Mouse (Mus musculus): ENCODE measurements around the gene AC161166.1. TPM values are rescaled to one million over a fixed set of nuclear protein-coding genes. Genes with fewer than 3 reads are reported as not detected.

The AC161166.1 gene
- polyA plus RNA-seq, 1 experiment from 2014 or later = not detected

- Histone ChIP-seq H3K36me3 (replicated peaks; ENCODE audit: insufficient read depth, low read length) (peaks cover 24% of the 10 kb centered on the region), H3K9me3 (ENCODE audit: low read length) (no peaks in the 10 kb centered on the region), H3K4me2 (ENCODE audit: low read depth, low read length) (no peak overlapping the region), H3K4me3 (ENCODE audit: low read depth, low read length) (no peak overlapping the region), H3K27ac (ENCODE audit: low read depth) (no peak overlapping the region), H3K27me3 (ENCODE audit: insufficient read depth, low read length) (no peaks in the 10 kb centered on the region), H3K4me1 (ENCODE audit: insufficient read depth) (peaks cover 5% of the 10 kb centered on the region; the same call in 1 of the 2 replicates), H3K9ac (replicated peaks) (no peak overlapping the region; the same call in 1 of the 2 replicates)
- WGBS (ENCODE audit: insufficient replicate concordance) = 64% methylated on average over 5 of the region's 5 CpGs
- DNase-seq (no peak), ATAC-seq (no peak)
- no peak for TF ChIP-seq CTCF (IDR thresholded peaks at IDR 0.05; ENCODE audit: low read depth)
- TF ChIP-seq EP300 (IDR thresholded peaks at IDR 0.05; ENCODE audit: low read depth) = no peak
Measured at GRCm38 (mm10) chr7:24537591-24537990, 25.3 kb upstream of the AC161166.1 start.

- Histone ChIP-seq H3K9ac (replicated peaks) (no peak overlapping the region), H3K4me1 (ENCODE audit: insufficient read depth) (peaks cover 6% of the 10 kb centered on the region; the same call in 1 of the 2 replicates), H3K36me3 (replicated peaks; ENCODE audit: insufficient read depth, low read length) (peaks cover 24% of the 10 kb centered on the region), H3K27ac (ENCODE audit: low read depth) (no peak overlapping the region), H3K4me2 (ENCODE audit: low read depth, low read length) (no peak overlapping the region), H3K4me3 (ENCODE audit: low read depth, low read length) (no peak overlapping the region), H3K27me3 (ENCODE audit: insufficient read depth, low read length) (no peaks in the 10 kb centered on the region), H3K9me3 (ENCODE audit: low read length) (no peaks in the 10 kb centered on the region)
- ATAC-seq (no peak), DNase-seq (no peak)
- WGBS (ENCODE audit: insufficient replicate concordance) = 75% methylated on average over 4 of the region's 4 CpGs
- TF ChIP-seq CTCF (IDR thresholded peaks at IDR 0.05; ENCODE audit: low read depth) (no peak), EP300 (IDR thresholded peaks at IDR 0.05; ENCODE audit: low read depth) (no peak)
Measured at GRCm38 (mm10) chr7:24537081-24537480, 24.8 kb upstream of the AC161166.1 start.

DNA sequence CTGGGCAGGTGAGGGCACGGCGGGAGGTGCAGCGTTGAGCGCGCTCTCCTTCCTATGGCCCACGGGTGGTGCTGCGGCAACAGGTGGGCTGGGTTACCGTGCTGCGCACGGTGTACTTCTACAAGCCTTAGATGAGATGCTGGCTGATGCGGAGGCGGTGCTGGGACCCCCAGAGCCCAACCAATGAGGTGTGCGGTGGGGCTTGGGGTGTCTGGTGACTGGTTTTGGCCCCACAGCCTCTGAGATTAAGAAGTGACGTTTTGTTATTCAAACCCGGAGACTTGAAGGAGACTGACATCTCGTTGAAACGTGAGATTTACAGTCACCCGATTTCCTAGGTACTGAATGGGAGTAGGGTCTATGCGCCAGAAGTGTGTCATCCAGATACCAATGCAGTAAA, 22.0 kb upstream of the AC161166.1 start:
- DNase-seq (no peak), ATAC-seq (no peak)
- TF ChIP-seq CTCF (IDR thresholded peaks at IDR 0.05; ENCODE audit: low read depth) = no peak
- no peak for TF ChIP-seq EP300 (IDR thresholded peaks at IDR 0.05; ENCODE audit: low read depth)
- no peak overlapping the region for H3K4me3 ChIP-seq (ENCODE audit: low read depth, low read length)
- H3K4me1 ChIP-seq (ENCODE audit: insufficient read depth) = peaks cover 21% of the 10 kb centered on the region
- no peaks in the 10 kb centered on the region for H3K9me3 ChIP-seq (ENCODE audit: low read length)
- no peak overlapping the region for H3K27ac ChIP-seq (ENCODE audit: low read depth)
- no peak overlapping the region for H3K9ac ChIP-seq (replicated peaks)
- H3K27me3 ChIP-seq (ENCODE audit: insufficient read depth, low read length) = no peaks in the 10 kb centered on the region
- WGBS (ENCODE audit: insufficient replicate concordance) = 83% methylated on average over 12 of the region's 19 CpGs
- H3K4me2 ChIP-seq (ENCODE audit: low read depth, low read length) = no peak overlapping the region
- peaks cover 24% of the 10 kb centered on the region for H3K36me3 ChIP-seq (replicated peaks; ENCODE audit: insufficient read depth, low read length)

- H3K9ac ChIP-seq (replicated peaks) = no peak overlapping the region
- TF ChIP-seq CTCF (IDR thresholded peaks at IDR 0.05; ENCODE audit: low read depth) = no peak
- TF ChIP-seq EP300 (IDR thresholded peaks at IDR 0.05; ENCODE audit: low read depth) = no peak
- H3K36me3 ChIP-seq (replicated peaks; ENCODE audit: insufficient read depth, low read length) = peaks cover 24% of the 10 kb centered on the region
- H3K4me2 ChIP-seq (ENCODE audit: low read depth, low read length) = no peak overlapping the region
- H3K27ac ChIP-seq (ENCODE audit: low read depth) = no peak overlapping the region
- no peak for ATAC-seq
- no peaks in the 10 kb centered on the region for H3K9me3 ChIP-seq (ENCODE audit: low read length)
- H3K4me3 ChIP-seq (ENCODE audit: low read depth, low read length) = no peak overlapping the region
- DNase-seq = no peak
- H3K27me3 ChIP-seq (ENCODE audit: insufficient read depth, low read length) = no peaks in the 10 kb centered on the region
- H3K4me1 ChIP-seq (ENCODE audit: insufficient read depth) = peaks cover 22% of the 10 kb centered on the region
- 72% methylated on average over 25 of the region's 42 CpGs for WGBS (ENCODE audit: insufficient replicate concordance)
Measured at GRCm38 (mm10) chr7:24533806-24534205, 21.6 kb upstream of the AC161166.1 start.

DNA sequence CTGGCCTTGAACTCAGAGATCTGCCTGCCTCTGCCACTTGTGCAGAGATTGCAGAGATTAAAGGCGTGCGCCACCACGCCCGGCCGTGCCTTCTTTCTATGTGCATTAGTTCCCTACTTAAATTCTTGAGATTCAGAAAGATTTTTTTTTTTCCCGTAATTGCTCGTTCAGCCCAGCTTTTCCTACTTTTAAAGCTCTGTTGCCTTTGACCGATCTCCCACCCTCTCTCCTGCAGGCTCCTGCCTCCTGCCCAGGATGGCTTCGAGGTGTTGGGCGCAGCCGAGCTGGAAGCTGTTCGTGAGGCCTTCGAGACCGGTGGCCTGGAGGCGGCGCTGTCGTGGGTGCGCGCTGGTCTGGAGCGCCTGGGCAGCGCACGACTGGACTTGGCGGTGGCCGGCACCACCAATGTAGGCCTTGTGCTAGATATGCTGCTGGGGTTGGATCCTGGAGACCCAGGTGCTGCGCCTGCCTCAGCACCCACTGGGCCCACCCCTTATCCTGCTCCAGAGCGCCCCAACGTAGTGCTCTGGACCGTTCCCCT, 20.8 kb upstream of the AC161166.1 start:
- DNase-seq (no peak), ATAC-seq (no peak)
- Histone ChIP-seq H3K4me1 (ENCODE audit: insufficient read depth) (peaks cover 17% of the 10 kb centered on the region), H3K4me2 (ENCODE audit: low read depth, low read length) (no peak overlapping the region), H3K9ac (replicated peaks) (no peak overlapping the region), H3K9me3 (ENCODE audit: low read length) (no peaks in the 10 kb centered on the region), H3K27ac (ENCODE audit: low read depth) (no peak overlapping the region), H3K36me3 (replicated peaks; ENCODE audit: insufficient read depth, low read length) (peaks cover 24% of the 10 kb centered on the region), H3K27me3 (ENCODE audit: insufficient read depth, low read length) (no peaks in the 10 kb centered on the region), H3K4me3 (ENCODE audit: low read depth, low read length) (no peak overlapping the region)
- WGBS (ENCODE audit: insufficient replicate concordance) = 88% methylated on average over 28 of the region's 28 CpGs
- no peak for TF ChIP-seq EP300 (IDR thresholded peaks at IDR 0.05; ENCODE audit: low read depth)
- no peak for TF ChIP-seq CTCF (IDR thresholded peaks at IDR 0.05; ENCODE audit: low read depth)

DNA sequence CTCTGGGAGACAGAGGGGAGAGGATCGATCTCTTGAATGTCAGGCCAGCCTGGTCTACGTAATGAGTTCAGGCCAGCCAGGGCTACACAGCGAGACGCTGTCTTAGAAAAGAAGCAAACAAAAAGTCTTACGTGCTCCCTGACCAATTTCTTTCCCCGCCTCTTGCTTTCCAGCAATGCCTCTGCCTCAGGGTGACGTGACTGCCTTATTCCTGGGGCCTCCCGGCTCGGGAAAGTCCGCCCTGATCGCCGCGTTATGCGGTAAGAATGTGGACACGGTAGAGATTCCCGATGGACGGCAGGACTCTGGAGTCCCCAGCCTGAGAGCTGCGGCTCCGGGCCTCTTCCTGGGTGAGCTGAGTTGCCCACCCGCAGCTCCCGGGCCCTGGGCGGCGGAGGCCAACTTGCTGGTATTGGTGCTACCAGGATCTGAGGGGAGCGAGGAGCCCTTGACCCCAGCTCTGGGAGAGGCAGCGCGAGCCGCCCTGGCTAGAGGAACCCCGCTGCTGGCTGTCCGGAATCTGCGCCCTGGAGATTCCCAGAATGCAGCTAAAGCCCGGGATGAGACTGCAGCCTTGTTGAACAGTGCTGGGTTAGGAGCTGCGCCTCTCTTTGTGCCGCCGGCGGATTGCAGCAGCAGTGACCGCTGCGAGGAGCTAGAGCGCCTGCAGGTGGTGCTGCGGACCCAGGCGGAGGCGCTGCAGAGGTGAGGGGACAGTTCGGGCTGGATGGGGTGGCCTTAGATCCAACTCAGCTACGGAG, 19.1 kb upstream of the AC161166.1 start:
- Histone ChIP-seq H3K27ac (ENCODE audit: low read depth) (peak overlapping the region; percentile 93), H3K9ac (replicated peaks) (peak overlapping the region; percentile 88), H3K4me3 (ENCODE audit: low read depth, low read length) (peak overlapping the region; percentile 57), H3K36me3 (replicated peaks; ENCODE audit: insufficient read depth, low read length) (peaks cover 24% of the 10 kb centered on the region), H3K4me1 (ENCODE audit: insufficient read depth) (peaks cover 17% of the 10 kb centered on the region), H3K27me3 (ENCODE audit: insufficient read depth, low read length) (no peaks in the 10 kb centered on the region), H3K9me3 (ENCODE audit: low read length) (no peaks in the 10 kb centered on the region), H3K4me2 (ENCODE audit: low read depth, low read length) (peak overlapping the region; percentile 99)
- no peak for TF ChIP-seq EP300 (IDR thresholded peaks at IDR 0.05; ENCODE audit: low read depth)
- peak; percentile 90 for TF ChIP-seq CTCF (IDR thresholded peaks at IDR 0.05; ENCODE audit: low read depth)
- ATAC-seq = peak; percentile 50
- WGBS (ENCODE audit: insufficient replicate concordance) = 2% methylated on average over 43 of the region's 43 CpGs
- peak; percentile 82 for DNase-seq

Data from liver, postnatal 0 days (tissue).